Mouse (Mus musculus) NIH3T3 (cell line): ENCODE results near the gene Chrna4.

Experiments used
- DNase-seq: peaks from one replicate; pipeline ENCODE4 v3.0.0-alpha.2; 2012; ENCODE audit warnings: low read depth

The Chrna4 gene

DNA sequence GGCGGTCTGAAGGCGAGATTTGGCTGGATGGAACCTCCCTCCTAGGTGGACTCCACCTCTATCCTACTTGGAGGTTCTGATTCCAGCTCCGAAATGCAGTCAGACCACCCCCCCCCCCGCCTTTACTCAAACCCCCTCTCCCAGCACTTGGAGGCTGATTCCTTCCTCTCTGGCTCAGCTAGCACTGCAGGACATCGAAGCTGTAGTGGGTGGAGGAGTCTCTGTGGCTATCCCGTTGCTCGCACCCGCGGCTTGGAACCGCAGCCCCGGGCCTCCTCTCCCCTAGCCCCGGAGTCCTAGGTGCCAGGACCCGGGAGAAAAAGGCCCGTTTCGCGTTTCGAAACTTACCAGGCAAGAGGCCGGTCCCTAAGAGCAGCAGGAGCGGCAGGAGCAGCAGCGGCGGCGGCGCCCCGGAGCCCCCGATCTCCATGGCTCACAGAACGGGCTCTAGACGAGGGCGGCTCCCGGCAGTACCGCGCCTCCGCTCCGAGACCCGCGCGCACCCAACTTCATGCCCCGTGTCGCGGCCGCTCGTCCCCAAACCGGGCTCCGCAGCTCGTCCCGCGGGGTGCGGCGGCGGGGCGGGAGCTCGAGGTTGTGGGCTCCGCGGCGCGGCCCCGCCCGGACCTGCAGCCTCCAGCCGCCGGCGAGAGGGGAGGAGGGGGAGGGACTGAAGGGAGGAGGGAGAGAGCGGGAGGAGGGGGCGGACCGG is 4.5 kb downstream of the Chrna4 start:
- no peak for DNase-seq

DNA sequence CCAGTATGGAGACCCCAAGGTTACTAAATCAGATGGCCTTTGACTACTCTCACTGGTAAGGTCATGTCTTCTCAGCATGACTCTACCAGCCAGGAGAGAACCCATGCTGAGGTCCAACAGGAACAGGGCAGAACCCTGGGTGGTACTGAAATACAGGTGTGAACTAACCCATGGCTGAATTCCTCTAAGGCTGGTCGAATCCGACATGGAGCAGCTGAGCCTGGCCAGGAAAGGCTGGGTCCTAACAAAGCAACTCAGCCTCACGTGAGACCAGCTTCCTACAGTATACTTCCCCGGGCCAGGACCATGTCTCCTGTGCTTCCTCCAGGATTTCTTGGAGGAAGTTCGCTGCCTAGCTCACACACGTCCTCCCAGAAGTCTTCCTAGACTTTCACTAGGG is 6.8 kb downstream of the Chrna4 start:
- no peak for DNase-seq

DNA sequence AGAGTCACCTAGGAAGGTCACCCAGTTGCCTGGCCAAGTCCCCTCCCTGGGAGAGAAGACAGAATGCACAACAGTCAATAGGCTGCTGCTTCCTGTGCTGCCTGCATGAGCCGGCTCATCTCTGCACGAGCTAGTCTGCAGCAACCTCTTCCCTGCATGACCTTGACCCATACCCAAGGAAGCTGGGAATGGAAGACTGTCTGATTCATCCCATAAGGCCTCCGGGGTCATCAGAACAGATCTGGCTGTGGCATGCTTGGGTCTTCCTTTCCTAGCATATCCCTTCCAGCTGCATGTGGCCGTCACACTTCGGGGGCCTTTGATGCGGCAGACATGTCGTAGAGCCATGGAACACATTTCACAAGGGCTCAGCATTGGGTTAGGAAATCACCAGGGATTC is 8.2 kb downstream of the Chrna4 start:
- no peak for DNase-seq

DNA sequence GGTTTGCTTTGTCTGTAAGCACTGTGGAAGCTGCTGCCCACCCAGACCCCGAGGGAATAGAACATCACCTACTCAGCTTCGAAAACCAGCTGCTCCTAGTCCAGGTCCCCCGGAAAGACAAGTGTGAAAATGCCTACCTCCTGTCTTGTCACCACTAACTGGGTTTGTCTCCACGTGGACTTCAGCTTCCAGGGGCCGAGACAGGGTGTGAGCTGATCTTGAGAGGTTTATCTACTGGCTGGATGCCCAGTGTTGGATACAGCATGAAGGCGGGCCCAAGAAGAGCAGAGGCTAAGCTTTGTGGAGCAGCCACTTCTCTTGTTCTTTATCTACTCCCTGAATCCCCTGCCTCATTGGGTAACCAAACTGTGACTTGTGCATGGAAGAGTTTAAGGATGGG is 10.0 kb downstream of the Chrna4 start:
- DNase-seq = peak; percentile 5

DNA sequence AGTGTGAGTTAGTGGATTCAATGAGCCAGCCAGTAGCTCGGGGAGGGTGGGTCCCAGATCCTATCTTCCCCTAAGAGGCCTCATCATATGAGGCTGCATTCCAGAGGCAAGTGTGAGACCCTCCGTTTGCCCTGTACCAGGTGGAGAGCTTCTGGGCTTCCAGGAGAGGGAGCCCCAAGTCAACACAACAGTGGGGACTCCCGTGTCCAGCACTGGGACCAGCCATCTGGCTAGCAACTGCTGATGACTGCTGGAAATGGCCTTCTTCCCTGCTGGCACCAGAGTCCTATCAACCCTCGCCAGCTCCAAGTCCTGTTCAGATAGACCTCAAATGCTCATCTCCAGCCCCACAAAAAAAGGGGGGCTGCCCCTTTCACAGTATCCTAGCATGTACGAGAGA is 10.9 kb downstream of the Chrna4 start:
- peak; percentile 29 for DNase-seq

DNA sequence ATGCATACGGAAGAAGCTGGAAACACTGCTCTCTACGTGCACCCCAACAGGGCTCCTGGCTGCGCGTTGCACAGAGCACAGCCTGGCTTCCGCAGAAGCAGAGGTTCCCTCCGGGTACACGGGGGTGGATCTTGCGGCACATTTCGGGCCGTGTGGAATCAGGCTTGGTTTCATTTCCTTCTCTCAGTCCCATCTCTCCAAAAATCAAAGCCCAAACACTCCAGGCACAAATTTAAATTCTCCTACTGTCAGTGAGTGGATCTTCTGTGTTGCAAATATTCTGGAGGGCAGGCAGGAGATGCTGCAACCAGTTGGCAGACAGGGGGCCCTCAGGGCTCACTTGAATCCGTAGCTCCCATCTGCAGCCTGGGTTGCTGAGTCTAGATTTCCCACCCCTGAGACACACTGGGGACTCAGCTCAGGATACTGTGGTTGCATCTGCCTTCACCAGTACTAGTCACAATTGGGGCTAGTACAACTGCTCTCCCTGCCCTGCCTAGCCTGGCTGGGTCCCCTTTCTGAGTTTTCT is 11.9 kb downstream of the Chrna4 start:
- no peak for DNase-seq

DNA sequence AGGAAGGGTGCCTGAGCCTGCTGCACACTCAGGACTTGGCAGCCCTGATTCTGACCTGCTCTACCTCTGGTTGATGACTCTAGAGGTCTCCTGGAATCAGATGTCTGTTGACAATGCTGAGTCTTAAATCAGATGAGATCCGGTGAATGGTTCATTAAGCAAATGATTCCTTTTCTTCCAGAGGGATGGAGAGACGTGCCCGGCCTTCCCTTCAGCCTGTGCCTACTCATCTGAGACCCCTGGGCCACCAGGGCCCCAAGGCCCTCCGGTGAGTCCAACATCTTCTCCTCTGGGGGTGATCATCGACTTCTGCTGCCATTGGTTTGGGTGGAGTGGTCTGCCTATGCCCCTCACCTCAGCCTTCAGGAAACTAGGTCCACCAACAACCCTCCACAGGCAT is 35.0 kb downstream of the Chrna4 start:
- no peak for DNase-seq

DNA sequence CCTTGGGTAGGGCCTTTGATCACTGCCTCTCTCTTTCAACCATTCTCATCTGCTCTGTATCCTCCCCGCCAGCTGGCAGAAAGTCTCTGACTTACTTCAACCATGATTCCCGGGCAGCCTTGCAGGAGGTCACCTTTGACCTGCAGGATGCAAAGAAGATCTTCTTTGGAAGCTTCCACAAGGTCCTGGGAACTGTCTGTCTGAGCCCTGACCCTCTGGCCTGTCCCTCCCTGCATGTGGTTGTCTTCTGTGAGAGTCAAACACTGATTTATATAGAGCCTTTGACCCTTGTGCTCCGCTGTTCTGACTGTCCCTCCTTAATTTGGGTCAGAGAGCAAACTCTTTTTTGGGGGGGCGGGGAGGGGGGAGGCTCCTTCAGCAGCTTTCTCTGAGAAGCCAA is 36.3 kb downstream of the Chrna4 start:
- DNase-seq = no peak

DNA sequence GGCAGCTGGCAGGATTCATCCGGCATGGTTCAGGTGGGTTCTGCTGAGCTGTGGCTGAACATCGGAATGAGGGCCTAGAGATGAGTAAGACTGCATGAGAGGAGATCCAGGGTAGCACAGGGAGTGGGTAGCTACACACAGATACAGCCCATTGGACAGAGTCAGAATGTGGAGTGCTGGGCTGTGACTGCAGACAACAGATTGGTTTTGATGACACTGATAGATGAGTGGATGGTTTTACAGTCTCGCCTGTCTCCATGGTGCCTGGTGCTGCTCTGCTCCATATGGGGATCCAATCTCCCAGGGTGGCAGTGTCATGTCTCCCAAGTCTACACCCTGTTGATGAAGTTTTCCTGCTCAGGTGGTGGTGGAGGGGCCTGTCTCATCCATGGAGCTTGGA is 46.4 kb downstream of the Chrna4 start:
- DNase-seq = no peak

DNA sequence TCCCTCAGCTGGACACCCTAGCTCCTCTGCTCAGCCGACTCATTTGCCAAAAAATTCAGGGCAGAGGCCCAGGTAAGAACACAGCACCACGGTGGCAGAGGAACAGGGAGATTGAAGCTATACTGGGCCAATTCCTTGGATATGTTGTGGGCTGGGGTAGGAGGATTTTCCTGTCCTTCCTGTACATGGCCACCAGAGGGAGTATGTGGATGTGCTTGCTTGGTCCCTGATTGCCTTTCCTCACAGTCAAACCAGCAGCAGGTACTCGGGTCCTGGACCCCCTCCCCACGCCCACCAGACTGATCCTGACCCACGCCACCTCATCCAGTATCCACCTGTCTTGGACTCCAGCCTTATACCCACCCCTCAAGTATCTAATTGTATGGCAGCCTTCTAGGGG is 46.9 kb downstream of the Chrna4 start:
- DNase-seq = peak; percentile 66

DNA sequence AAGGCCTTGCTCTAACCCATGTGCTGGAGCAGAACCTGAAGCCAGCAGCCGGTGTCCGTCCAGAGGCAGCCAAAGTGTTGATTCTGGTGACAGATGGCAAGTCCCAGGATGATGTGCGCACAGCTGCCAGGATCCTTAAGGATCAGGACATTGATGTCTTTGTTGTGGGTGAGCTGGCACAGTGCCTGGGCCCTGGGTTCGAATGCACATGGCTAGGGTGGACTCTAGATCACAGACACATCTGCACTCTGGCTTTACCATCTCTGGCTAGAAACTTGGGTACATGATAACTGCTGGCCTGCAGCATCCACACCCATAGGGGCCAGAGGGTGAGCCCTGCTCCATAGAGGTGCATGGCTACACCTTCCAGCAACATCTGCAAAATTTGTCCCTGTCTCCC is 47.9 kb downstream of the Chrna4 start:
- DNase-seq = no peak

DNA sequence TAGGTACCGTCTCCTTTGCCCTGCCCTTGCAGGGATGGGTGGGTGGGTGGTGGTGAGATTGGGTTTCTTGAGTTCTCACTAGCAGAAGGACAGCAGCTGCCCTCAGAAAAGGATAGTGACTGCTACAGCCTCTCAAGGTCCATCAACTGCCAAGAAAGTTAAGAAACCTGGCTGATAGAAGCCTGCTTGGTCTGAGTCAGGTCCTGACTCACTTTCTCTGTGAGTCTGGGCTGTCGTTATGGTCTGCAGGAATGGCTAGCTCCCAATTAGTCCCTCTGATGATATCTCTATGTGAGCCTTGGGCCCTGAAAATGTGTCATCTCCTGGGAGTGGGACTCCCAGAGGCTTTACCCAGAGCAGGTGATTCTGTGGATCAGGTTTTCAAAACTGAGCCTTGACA is 49.0 kb downstream of the Chrna4 start:
- peak; percentile 69 for DNase-seq

DNA sequence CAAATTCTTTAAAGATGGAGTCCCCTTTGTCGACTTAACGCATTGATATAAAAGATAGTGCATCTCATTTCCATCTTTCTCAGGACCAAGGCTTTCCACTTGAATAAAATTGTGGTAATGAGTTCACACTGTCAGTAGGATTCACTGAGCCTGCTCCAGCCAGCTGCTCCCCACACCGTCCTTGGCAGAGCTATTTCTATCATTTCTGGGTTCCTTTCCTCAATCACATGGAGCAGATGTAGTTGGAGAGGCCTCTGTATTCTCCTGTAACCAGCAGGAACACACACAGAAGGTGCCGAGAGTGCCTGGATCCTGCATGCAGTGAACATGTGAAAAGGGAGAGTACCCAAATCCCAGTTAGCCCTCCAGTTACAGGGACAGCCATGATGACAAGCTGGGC is 53.0 kb downstream of the Chrna4 start:
- no peak for DNase-seq

DNA sequence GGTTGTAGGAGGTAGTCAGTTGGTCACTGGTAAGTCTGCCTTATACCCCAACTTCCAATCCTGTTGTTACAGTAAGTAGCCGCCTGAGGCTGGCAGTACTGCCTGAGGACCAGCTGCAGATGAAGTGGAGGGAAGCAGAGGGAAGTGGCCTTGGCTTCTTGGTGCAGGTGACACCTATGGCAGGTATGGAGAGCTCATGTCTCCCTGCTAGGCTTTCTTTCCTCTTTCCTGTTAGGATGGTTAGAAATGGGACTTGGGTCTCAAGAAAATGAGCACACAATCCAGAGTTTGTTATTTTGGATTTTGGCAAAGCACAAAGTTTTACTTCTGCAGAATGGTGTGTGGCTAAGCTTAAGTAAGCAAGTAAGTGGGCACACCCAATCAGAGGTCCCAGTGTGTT is 54.4 kb downstream of the Chrna4 start:
- no peak for DNase-seq

DNA sequence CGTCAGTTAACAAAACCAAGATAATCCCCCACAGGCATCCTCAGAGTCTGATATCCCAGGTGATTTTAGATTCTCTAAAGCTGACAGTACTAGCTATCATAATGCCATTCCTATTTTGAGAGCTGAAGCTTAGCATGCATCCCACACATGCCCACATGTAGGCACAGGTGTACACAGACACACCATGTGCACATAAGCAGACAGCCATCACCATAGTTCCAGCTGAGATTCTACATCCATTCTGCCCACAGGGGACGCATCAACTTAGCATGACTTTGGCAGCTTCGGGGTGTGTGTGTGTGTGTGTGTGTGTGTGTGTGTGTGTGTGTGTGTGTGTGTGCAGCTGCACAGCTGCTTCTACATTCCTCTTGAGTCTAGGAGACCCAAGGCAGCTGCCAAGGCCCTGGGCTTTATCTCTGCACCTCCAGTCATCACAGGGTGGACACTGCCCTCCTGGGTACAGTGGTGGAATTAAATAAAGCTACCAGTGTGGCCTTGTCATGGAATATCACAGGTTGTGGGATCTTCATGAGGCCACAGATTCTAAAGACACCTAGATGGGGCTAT is 54.9 kb downstream of the Chrna4 start:
- no peak for DNase-seq

DNA sequence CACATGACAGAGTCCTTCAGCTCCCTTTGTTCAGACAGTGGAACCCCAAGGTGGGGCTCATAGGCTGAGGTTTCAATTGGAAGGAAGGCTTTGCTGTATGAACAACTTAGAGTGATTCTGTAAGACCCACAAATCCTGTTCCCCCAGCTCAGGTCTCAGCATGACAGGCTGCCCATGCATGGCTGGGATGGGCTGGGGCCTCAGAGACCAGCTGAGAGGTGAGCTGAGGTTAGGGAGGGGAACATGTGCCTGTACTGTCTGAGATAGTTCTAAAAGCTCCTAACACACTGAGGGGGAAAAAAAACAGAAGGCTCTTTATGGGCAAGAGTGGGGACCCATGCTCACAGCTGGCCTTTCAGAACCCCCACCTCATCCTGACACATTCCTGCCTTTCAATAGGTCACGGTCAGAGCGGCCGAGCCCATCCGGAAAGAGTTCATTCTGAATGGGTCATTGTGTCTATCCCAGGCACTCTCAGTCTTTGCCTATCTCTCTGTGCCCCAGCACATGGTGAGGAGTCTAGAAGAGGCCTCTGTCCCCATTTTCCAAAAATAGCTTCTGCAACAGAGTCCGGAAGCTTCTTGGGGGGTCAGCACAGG is 55.8 kb downstream of the Chrna4 start:
- DNase-seq = no peak

DNA sequence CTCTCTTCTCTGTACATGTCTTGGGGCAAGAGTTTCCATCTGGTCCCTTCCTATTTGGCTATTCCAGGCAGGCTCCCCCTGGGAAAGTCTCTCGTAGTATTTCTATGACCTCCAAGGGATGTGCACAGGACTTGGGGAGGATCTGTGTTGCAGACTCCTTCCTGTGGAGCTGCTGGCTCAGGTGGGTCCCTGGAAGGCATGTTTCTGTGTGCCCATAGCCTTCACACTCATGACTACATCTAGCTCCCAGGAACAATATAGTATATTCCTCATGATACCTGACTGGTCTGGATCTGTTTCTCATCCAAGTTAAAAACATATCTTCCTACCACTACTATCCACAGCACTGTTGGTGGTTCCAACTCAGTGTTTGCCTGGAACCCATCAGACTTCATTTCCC is 56.3 kb downstream of the Chrna4 start:
- DNase-seq = no peak

DNA sequence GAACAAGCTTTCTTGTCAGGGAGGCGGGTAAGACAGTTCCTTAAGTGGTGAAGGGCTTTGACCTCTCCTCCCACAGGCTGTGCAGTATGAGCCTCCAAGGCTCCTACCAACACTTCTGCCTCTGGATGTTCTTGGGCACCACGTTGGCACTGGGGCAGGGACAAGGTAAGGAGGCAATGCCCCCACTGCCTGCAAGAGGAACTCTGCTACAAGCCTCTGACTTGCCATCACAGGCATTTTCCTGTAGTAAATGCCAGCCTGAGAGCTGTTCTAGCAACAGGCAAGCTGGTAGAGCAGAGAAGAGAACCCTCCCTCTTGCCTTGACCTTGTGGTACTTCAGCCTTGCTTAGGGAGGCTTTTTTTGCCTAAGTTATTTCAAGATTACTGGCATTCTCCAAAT is 56.9 kb downstream of the Chrna4 start, which contains the start of gene Col20a1:
TSS of gene Col20a1 (plus strand) at position 87 of the 400 bp plus-strand sequence.
- no peak for DNase-seq

DNA sequence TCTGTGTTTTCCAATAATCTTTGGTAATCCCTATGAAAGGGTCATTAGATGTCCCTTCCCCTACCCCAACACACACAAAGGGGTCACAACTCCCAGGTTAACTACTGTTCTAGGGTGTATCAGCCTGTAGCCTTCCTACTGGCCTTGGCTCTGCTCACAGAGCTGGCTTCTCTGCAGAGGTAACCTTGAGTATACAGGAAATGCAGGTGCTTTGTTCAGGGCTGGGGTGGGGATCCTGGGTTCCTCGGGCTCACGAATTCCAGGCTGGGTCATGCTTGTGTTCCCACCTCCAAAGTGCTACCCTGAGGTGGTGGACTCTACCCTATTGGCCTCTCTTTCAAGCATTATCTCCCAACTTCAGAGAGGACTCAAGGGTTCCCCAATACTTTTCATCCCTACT is 57.7 kb downstream of the Chrna4 start:
- DNase-seq = no peak

DNA sequence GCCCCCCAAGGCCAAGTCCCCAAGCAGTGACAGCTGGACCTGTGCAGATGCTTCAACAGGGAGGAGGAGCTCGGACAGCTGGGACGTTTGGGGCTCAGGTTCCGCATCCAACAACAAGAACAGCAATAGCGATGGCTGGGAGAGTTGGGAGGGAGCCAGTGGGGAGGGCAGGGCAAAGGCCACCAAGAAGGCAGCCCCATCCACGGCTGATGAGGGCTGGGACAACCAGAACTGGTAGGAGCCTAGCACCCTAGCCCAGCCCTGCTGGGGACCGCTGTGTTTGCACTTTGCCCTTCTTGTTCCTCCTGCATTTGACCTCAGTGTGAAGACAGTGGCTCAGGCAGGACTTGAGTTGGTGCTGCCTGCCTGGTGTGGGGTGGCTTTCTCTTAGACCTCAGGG is 62.2 kb downstream of the Chrna4 start:
- DNase-seq = no peak
